Mouse (Mus musculus) lung, postnatal 0 days (tissue): ENCODE data around the gene Brd3.

Experiments
- CTCF ChIP-seq: IDR thresholded peaks from 2 replicates; pipeline ENCODE4 v1.5.1; 2016; ENCODE audit warnings: antibody characterized with exemption, mild to moderate bottlenecking
- EP300 ChIP-seq: IDR thresholded peaks from 2 replicates; pipeline ENCODE4 v1.6.1; 2016; ENCODE audit warnings: antibody characterized with exemption, mild to moderate bottlenecking, control low read depth

- TF ChIP-seq CTCF: no peak
- no peak for TF ChIP-seq EP300
These were observed 64.1 kb downstream of the Brd3 start for GRCm38 (mm10) chr2:27443450-27443708.
